Mouse (Mus musculus): Measurements from ENCODE around the gene Zmiz1.

The Zmiz1 gene

GRCm38 (mm10) chr14:25512803-25513202 is 53.8 kb downstream of the Zmiz1 start:
- no peak for DNase-seq (ENCODE audit: low spot score in 2 of 2)

- no peak for DNase-seq (ENCODE audit: low spot score in 2 of 2)
Measured at GRCm38 (mm10) chr14:25513496-25513895, 54.5 kb downstream of the Zmiz1 start.

GRCm38 (mm10) chr14:25514943-25515512 is 56.0 kb downstream of the Zmiz1 start:
- DNase-seq (ENCODE audit: low spot score in 2 of 2), result no peak

- no peak for DNase-seq (ENCODE audit: low spot score in 2 of 2)
Measured at GRCm38 (mm10) chr14:25515924-25516323, 56.9 kb downstream of the Zmiz1 start.

GRCm38 (mm10) chr14:25516640-25517591 is 57.9 kb downstream of the Zmiz1 start:
- no peak for DNase-seq (ENCODE audit: low spot score in 2 of 2)

GRCm38 (mm10) chr14:25518645-25519044 is 59.7 kb downstream of the Zmiz1 start:
- DNase-seq (ENCODE audit: low spot score in 2 of 2), result no peak

- DNase-seq (ENCODE audit: low spot score in 2 of 2), result no peak
Measured at GRCm38 (mm10) chr14:25519656-25520055, 60.7 kb downstream of the Zmiz1 start.

GRCm38 (mm10) chr14:25520589-25520988 is 61.6 kb downstream of the Zmiz1 start:
- DNase-seq (ENCODE audit: low spot score in 2 of 2), result no peak

GRCm38 (mm10) chr14:25520991-25521390 is 62.0 kb downstream of the Zmiz1 start:
- no peak for DNase-seq (ENCODE audit: low spot score in 2 of 2)

- DNase-seq (ENCODE audit: low spot score in 2 of 2), result no peak
Measured at GRCm38 (mm10) chr14:25521500-25521899, 62.5 kb downstream of the Zmiz1 start.

- no peak for DNase-seq (ENCODE audit: low spot score in 2 of 2)
Measured at GRCm38 (mm10) chr14:25522415-25522814, 63.4 kb downstream of the Zmiz1 start.

GRCm38 (mm10) chr14:25523230-25524110 is 64.5 kb downstream of the Zmiz1 start:
- DNase-seq (ENCODE audit: low spot score in 2 of 2), result no peak

GRCm38 (mm10) chr14:25524111-25524495 is 65.1 kb downstream of the Zmiz1 start:
- DNase-seq (ENCODE audit: low spot score in 2 of 2), result no peak

GRCm38 (mm10) chr14:25524884-25525283 is 65.9 kb downstream of the Zmiz1 start:
- DNase-seq (ENCODE audit: low spot score in 2 of 2), result no peak

GRCm38 (mm10) chr14:25525729-25526128 is 66.7 kb downstream of the Zmiz1 start:
- no peak for DNase-seq (ENCODE audit: low spot score in 2 of 2)

- DNase-seq (ENCODE audit: low spot score in 2 of 2), result no peak
Measured at GRCm38 (mm10) chr14:25526872-25527271, 67.9 kb downstream of the Zmiz1 start.

GRCm38 (mm10) chr14:25527321-25527720 is 68.3 kb downstream of the Zmiz1 start:
- DNase-seq (ENCODE audit: low spot score in 2 of 2), result no peak

GRCm38 (mm10) chr14:25530342-25530741 is 71.4 kb downstream of the Zmiz1 start:
- no peak for DNase-seq (ENCODE audit: low spot score in 2 of 2)

GRCm38 (mm10) chr14:25530815-25531214 is 71.8 kb downstream of the Zmiz1 start:
- DNase-seq (ENCODE audit: low spot score in 2 of 2), result no peak

- DNase-seq (ENCODE audit: low spot score in 2 of 2), result no peak
Measured at GRCm38 (mm10) chr14:25533010-25533409, 74.0 kb downstream of the Zmiz1 start.

- DNase-seq (ENCODE audit: low spot score in 2 of 2), result no peak
Measured at GRCm38 (mm10) chr14:25533631-25534395, 74.8 kb downstream of the Zmiz1 start.

Measured in frontal cortex, postnatal 14 days (tissue).